Mouse (Mus musculus) liver, adult 2 months (tissue): ENCODE measurements around the gene Rrad. TPM values are rescaled to one million over a fixed set of nuclear protein-coding genes. Genes with fewer than 3 reads are reported as not detected.

Experiments
- DNase-seq: peaks from one replicate; pipeline ENCODE4 v3.0.0-alpha.2; 2011; ENCODE audit warnings: low read depth, low spot score; ENCODE audit errors: extremely low read depth
- H3K27ac ChIP-seq: fragments of 200-500 bp; replicated peaks from 2 replicates; pipeline ENCODE4 v1.5.1; 2012; ENCODE audit warnings: low read depth, mild to moderate bottlenecking, control low read depth, inconsistent platforms, low read length; ENCODE audit not compliant: insufficient read depth
- H3K27me3 ChIP-seq: fragments of 200-500 bp; 2 replicates; pipeline ENCODE4 v1.6.1; 2012; ENCODE audit warnings: mild to moderate bottlenecking, moderate library complexity, low read length, inconsistent platforms; ENCODE audit not compliant: control insufficient read depth, insufficient read depth
- H3K36me3 ChIP-seq: fragments of 200-500 bp; 2 replicates; pipeline ENCODE4 v1.6.1; 2012; ENCODE audit warnings: low read length, inconsistent platforms; ENCODE audit not compliant: control insufficient read depth, insufficient read depth
- H3K4me1 ChIP-seq: fragments of 200-500 bp; 2 replicates; pipeline ENCODE4 v1.6.1; 2011; ENCODE audit warnings: low read length; ENCODE audit not compliant: control insufficient read depth, insufficient read depth
- H3K4me3 ChIP-seq: fragments of 200-500 bp; 2 replicates; pipeline ENCODE4 v1.5.1; 2011; ENCODE audit warnings: low read depth, mild to moderate bottlenecking, control low read depth, low read length, moderate library complexity; ENCODE audit not compliant: insufficient read depth
- H3K79me2 ChIP-seq: fragments of 200-500 bp; 2 replicates; pipeline ENCODE4 v1.6.1; 2012; ENCODE audit warnings: inconsistent platforms, mild to moderate bottlenecking, low read length, moderate library complexity; ENCODE audit not compliant: control insufficient read depth, insufficient read depth
- H3K9ac ChIP-seq: fragments of 200-500 bp; 2 replicates; pipeline ENCODE4 v1.6.1; 2012; ENCODE audit warnings: low read depth, mild to moderate bottlenecking, control low read depth, inconsistent platforms, low read length
- CTCF ChIP-seq: fragments of 200-500 bp; IDR thresholded peaks from 2 replicates; pipeline ENCODE4 v1.5.1; 2011; ENCODE audit warnings: low read depth, low read length, control low read depth
- POLR2A ChIP-seq: fragments of 200-500 bp; IDR thresholded peaks from 2 replicates; pipeline ENCODE4 v1.6.1; 2011; ENCODE audit warnings: low read length, control low read depth; ENCODE audit not compliant: insufficient read depth; ENCODE audit errors: extremely low read depth
- WGBS: fragments of 180-500 bp; shearing (Covaris S2); methylation state at CpG from one replicate; pipeline ENCODE4 v1.1.7; 2018; 5-methylcytosine and 5-hydroxymethylcytosine counted together
- polyA plus RNA-seq: library from polyadenylated mRNA; depleted of rRNA; stranded (reverse); fragments of >200 nt; gene quantifications from 2 replicates; pipeline ENCODE4 v1.2.3, GENCODE M21; 2012
- total RNA-seq: library from RNA; depleted of rRNA; stranded (reverse); fragments of >200 nt; gene quantifications from 2 replicates; pipeline ENCODE4 v1.2.3, GENCODE M21; 2014

The Rrad gene
- total and polyA plus RNA-seq, 2 experiments = 0.23 to 0.46 TPM

GRCm38 (mm10) chr8:104595773-104596536, 35.2 kb downstream of the Rrad start:
- H3K27ac ChIP-seq = peak overlapping the region; percentile 26
- 56% methylated on average over 21 of the region's 21 CpGs for WGBS
- H3K9ac ChIP-seq = no peak overlapping the region
- peaks cover 27% of the 10 kb centered on the region for H3K79me2 ChIP-seq
- H3K4me3 ChIP-seq = no peak overlapping the region
- H3K36me3 ChIP-seq = peaks cover 25% of the 10 kb centered on the region
- H3K4me1 ChIP-seq = peaks cover 43% of the 10 kb centered on the region
- DNase-seq = peak; percentile 37
- no peaks in the 10 kb centered on the region for H3K27me3 ChIP-seq
- TF ChIP-seq CTCF = no peak
- TF ChIP-seq POLR2A = no peak

- Histone ChIP-seq H3K27me3 (no peaks in the 10 kb centered on the region), H3K79me2 (peaks cover 27% of the 10 kb centered on the region), H3K27ac (peak overlapping the region; percentile 9; the same call in 1 of the 2 replicates), H3K4me3 (no peak overlapping the region; the same call in 1 of the 2 replicates), H3K9ac (0 out of 2 replicates have a peak overlapping the region, but pooled peaks have one; percentile 1), H3K36me3 (peaks cover 25% of the 10 kb centered on the region), H3K4me1 (peaks cover 45% of the 10 kb centered on the region)
- peak; percentile 60 for DNase-seq
- 83% methylated on average over 19 of the region's 19 CpGs for WGBS
- no peak for TF ChIP-seq CTCF
- no peak for TF ChIP-seq POLR2A
Observed at GRCm38 (mm10) chr8:104594611-104595362, 36.3 kb downstream of the Rrad start.

DNA sequence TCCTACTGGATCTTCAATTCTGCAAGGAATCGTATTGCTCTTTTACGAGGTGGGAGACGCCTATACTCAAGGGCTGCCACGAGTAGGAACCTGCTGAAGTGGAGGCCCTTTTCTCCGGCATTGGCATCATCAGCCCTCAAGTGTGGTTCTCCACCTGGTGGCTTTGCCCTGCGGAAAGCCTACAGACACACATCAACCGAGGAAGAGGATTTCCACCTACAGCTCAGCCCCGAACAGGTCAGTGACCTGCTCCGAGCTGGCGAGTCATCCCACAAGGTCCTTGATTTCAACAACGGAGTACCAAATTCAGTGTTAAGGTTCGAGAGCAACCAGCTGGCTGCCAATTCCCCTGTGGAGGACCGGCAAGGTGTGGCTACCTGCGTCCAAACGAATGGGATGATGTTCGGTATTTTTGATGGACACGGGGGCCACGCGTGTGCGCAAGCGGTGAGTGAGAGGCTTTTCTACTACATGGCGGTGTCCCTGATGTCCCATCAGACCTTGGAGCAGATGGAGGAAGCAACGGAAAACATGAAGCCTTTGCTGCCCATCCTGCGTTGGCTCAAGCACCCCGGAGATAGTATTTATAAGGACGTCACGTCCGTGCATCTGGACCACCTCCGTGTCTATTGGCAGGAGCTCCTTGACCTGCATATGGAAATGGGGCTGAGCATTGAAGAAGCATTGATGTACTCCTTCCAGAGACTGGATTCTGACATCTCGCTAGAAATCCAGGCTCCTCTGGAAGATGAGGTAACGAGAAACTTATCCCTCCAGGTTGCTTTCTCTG, 37.4 kb downstream of the Rrad start:
- Histone ChIP-seq H3K4me3 (no peak overlapping the region), H3K4me1 (peaks cover 43% of the 10 kb centered on the region), H3K27me3 (no peaks in the 10 kb centered on the region), H3K79me2 (peaks cover 27% of the 10 kb centered on the region), H3K36me3 (peaks cover 25% of the 10 kb centered on the region), H3K9ac (0 out of 2 replicates have a peak overlapping the region, but pooled peaks have one; percentile 17), H3K27ac (peak overlapping the region; percentile 21)
- WGBS = 72% methylated on average over 31 of the region's 31 CpGs
- DNase-seq = peak; percentile 70
- no peak for TF ChIP-seq POLR2A
- no peak for TF ChIP-seq CTCF

- Histone ChIP-seq H3K79me2 (peaks cover 27% of the 10 kb centered on the region), H3K4me3 (peak overlapping the region; percentile 76), H3K27ac (peak overlapping the region; percentile 97), H3K36me3 (peaks cover 25% of the 10 kb centered on the region), H3K4me1 (peaks cover 37% of the 10 kb centered on the region), H3K27me3 (no peaks in the 10 kb centered on the region), H3K9ac (peak overlapping the region; percentile 75)
- DNase-seq = peak; percentile 57
- TF ChIP-seq POLR2A (no peak), CTCF (no peak)
- WGBS = 18% methylated on average over 6 of the region's 6 CpGs
Observed at GRCm38 (mm10) chr8:104592566-104592965, 38.6 kb downstream of the Rrad start.

GRCm38 (mm10) chr8:104591856-104592255, 39.3 kb downstream of the Rrad start:
- Histone ChIP-seq H3K36me3 (peaks cover 23% of the 10 kb centered on the region), H3K4me1 (peaks cover 34% of the 10 kb centered on the region), H3K27me3 (no peaks in the 10 kb centered on the region), H3K27ac (peak overlapping the region; percentile 92), H3K9ac (peak overlapping the region; percentile 86), H3K4me3 (peak overlapping the region; percentile 76), H3K79me2 (peaks cover 27% of the 10 kb centered on the region)
- peak; percentile 98 for DNase-seq
- TF ChIP-seq POLR2A (no peak), CTCF (no peak)
- 1% methylated on average over 9 of the region's 9 CpGs for WGBS
